Mouse (Mus musculus): ENCODE data around the gene Olfr338. TPM values are rescaled to one million over a fixed set of nuclear protein-coding genes. Genes with fewer than 3 reads are reported as not detected.
"Not testable (repeated sequence)": the region's sequence is repeated elsewhere in the genome, so short reads cannot be mapped to it uniquely, and the experiment has no call there.

Olfr338 gene
- 0.04 TPM in 1 of 2 replicates, not detected in the other for polyA plus RNA-seq (2015; fragmentation: Nextera tagmentation; extraction: Ambion mirVana)

DNA sequence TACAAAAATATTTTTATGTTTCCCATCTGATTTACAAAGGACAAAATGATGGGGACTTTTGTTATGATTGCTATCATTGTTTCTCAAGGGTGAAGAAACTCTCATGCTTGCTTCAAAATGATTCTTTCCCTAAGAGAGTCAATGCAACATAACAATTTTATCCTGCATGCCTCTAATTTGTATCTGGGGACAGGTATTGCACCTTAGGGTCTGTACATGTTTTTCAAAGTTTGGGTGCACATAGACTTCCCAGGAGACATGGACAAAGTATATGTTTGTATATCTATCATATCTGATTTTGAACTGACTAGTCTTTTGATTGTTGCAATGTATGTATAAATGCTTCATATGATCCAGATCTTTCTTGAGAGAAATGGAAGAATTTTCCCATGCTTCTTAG lies at the start of gene Olfr338:
TSS of gene Olfr338 (plus strand) at position 301 of the 400 bp plus-strand sequence.
- Histone ChIP-seq H3K9me3 (ENCODE audit: control insufficient read depth, low read length) (no peaks in the 10 kb centered on the region), H3K27me3 (ENCODE audit: control insufficient read depth, insufficient read depth, low read depth, low read length) (no peaks in the 10 kb centered on the region), H3K27ac (ENCODE audit: low read length) (no peak within 1 kb of the TSS), H3K9ac (ENCODE audit: low read length) (no peak within 1 kb of the TSS), H3K36me3 (ENCODE audit: control insufficient read depth, insufficient read depth, low read length) (no peaks in the 10 kb centered on the region), H3K4me3 (ENCODE audit: low read length) (no peak within 1 kb of the TSS), H3K4me1 (replicated peaks; ENCODE audit: control insufficient read depth, insufficient read depth, low read length) (no peaks in the 10 kb centered on the region), H3K4me2 (ENCODE audit: low read depth, low read length) (no peak within 1 kb of the TSS)
- ATAC-seq (ENCODE audit: low read depth) = no peak

DNA sequence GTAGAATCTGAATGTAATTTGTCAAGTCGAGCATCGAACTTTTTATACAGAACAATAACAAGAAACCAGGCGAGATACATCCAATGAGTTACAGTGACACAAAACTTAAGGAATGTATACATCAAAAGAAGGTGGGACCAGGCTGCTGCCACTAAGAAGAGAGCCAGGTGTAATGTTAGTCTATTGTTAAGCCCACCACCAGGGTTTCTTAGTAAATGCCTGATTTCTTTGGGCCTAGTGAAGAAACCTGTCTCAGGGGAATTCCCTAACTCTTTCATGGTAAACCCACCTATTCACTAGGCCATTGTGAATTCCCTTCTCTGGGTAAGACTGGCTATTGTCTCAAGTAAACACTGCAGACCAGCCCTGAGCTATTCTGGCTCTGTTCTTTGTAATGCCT lies 41.9 kb downstream of the Olfr338 start:
- H3K36me3 ChIP-seq (ENCODE audit: control insufficient read depth, insufficient read depth, low read length); ATAC-seq (ENCODE audit: low read depth); H3K4me1 ChIP-seq (replicated peaks; ENCODE audit: control insufficient read depth, insufficient read depth, low read length); H3K9me3 ChIP-seq (ENCODE audit: control insufficient read depth, low read length); H3K4me2 ChIP-seq (ENCODE audit: low read depth, low read length); H3K27ac ChIP-seq (ENCODE audit: low read length); H3K4me3 ChIP-seq (ENCODE audit: low read length); H3K9ac ChIP-seq (ENCODE audit: low read length); H3K27me3 ChIP-seq (ENCODE audit: control insufficient read depth, insufficient read depth, low read depth, low read length): not testable (repeated sequence)
- WGBS = 83% methylated on average over 3 of the region's 3 CpGs

DNA sequence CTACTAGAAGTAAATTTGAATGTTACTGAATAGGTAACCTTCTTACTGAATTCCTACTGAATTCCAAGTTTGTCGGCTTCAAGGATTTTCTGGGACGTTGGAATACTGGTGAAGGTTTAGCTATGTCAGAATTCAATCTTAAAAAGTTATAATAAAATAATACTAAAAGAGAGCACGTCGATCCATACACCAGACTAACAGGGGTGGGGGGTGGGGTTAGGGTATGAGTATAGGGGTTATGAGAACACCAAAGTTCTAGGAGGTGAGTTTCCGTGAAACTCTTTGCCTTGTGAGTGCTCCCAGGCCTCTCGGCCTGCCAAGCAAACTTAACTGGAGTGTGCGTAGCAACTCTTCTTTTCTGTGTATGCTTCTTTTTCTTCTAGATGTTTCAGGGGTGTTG lies 42.3 kb downstream of the Olfr338 start:
- not testable (repeated sequence) for H3K4me2 ChIP-seq (ENCODE audit: low read depth, low read length); H3K27ac ChIP-seq (ENCODE audit: low read length); ATAC-seq (ENCODE audit: low read depth); H3K4me3 ChIP-seq (ENCODE audit: low read length); H3K9ac ChIP-seq (ENCODE audit: low read length); H3K27me3 ChIP-seq (ENCODE audit: control insufficient read depth, insufficient read depth, low read depth, low read length); H3K4me1 ChIP-seq (replicated peaks; ENCODE audit: control insufficient read depth, insufficient read depth, low read length); H3K9me3 ChIP-seq (ENCODE audit: control insufficient read depth, low read length); H3K36me3 ChIP-seq (ENCODE audit: control insufficient read depth, insufficient read depth, low read length)
- 84% methylated on average over 7 of the region's 7 CpGs for WGBS

DNA sequence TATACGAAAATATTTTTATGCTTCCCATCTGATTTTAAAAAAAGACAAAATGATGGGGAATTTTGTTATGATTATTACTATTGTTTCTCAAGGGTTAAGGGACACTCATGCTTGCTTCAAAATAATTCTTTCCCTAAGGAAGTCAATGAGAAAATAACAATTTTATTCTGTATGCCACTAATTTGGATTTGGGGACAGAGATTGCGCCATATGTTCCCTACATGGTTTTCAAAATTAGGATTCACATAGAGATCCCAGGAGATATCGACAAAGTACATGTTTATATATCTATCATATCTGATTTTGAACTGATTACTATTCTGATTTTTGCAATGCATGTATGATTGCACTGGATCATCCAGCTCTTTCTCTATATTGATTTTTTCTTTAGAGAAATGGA lies 45.3 kb downstream of the Olfr338 start, which contains the start of gene Olfr339:
TSS of gene Olfr339 (plus strand) at position 301 of the 400 bp plus-strand sequence.
- 80% methylated on average over 3 of the region's 3 CpGs for WGBS
- ATAC-seq (ENCODE audit: low read depth) = no peak

More for the DNA sequence above, 45.3 kb downstream of the Olfr338 start, which contains the start of gene Olfr339:
- no peak within 1 kb of the TSS for H3K9ac ChIP-seq (ENCODE audit: low read length)
- no peaks in the 10 kb centered on the region for H3K36me3 ChIP-seq (ENCODE audit: control insufficient read depth, insufficient read depth, low read length)
- H3K4me1 ChIP-seq (replicated peaks; ENCODE audit: control insufficient read depth, insufficient read depth, low read length) = no peaks in the 10 kb centered on the region
- H3K9me3 ChIP-seq (ENCODE audit: control insufficient read depth, low read length) = no peaks in the 10 kb centered on the region
- no peak within 1 kb of the TSS for H3K4me3 ChIP-seq (ENCODE audit: low read length)
- no peaks in the 10 kb centered on the region for H3K27me3 ChIP-seq (ENCODE audit: control insufficient read depth, insufficient read depth, low read depth, low read length)
- no peak within 1 kb of the TSS for H3K27ac ChIP-seq (ENCODE audit: low read length)
- H3K4me2 ChIP-seq (ENCODE audit: low read depth, low read length) = no peak within 1 kb of the TSS

Other genes starting within 250 kb of the Olfr338 start
- gene Mrrf, start 237.1 kb upstream of the Olfr338 start, polyA plus RNA-seq (2015; fragmentation: Nextera tagmentation; extraction: Ambion mirVana) = 30.3 TPM in 2 replicates
- 73.5 and 75.4 TPM in 2 replicates for gene Rbm18, start 236.7 kb upstream of the Olfr338 start, polyA plus RNA-seq (2015; fragmentation: Nextera tagmentation; extraction: Ambion mirVana)
- 76.1 and 83.5 TPM in 2 replicates for gene Ptgs1, start 143.1 kb upstream of the Olfr338 start, polyA plus RNA-seq (2015; fragmentation: Nextera tagmentation; extraction: Ambion mirVana)
- not detected in 2 replicates for gene Olfr339, start 45.4 kb downstream of the Olfr338 start, polyA plus RNA-seq (2015; fragmentation: Nextera tagmentation; extraction: Ambion mirVana)
- gene Olfr340, start 79.1 kb downstream of the Olfr338 start, polyA plus RNA-seq (2015; fragmentation: Nextera tagmentation; extraction: Ambion mirVana) = not detected in 2 replicates
- not detected in 2 replicates for gene Olfr341, start 108.9 kb downstream of the Olfr338 start, polyA plus RNA-seq (2015; fragmentation: Nextera tagmentation; extraction: Ambion mirVana)
- gene Olfr342, start 151.5 kb downstream of the Olfr338 start, polyA plus RNA-seq (2015; fragmentation: Nextera tagmentation; extraction: Ambion mirVana) = not detected in 2 replicates
- gene Olfr344, start 193.1 kb downstream of the Olfr338 start, polyA plus RNA-seq (2015; fragmentation: Nextera tagmentation; extraction: Ambion mirVana) = not detected in 2 replicates

Measured in lung, embryonic 16.5 days (tissue).